Mouse (Mus musculus): Measurements from ENCODE around the gene Ophn1. TPM values are rescaled to one million over a fixed set of nuclear protein-coding genes. Genes with fewer than 3 reads are reported as not detected.

The Ophn1 gene
- 9.1 and 9.8 TPM in 2 replicates for polyA plus RNA-seq (2016; fragmentation: Nextera tagmentation; extraction: Ambion mirVana)

DNA sequence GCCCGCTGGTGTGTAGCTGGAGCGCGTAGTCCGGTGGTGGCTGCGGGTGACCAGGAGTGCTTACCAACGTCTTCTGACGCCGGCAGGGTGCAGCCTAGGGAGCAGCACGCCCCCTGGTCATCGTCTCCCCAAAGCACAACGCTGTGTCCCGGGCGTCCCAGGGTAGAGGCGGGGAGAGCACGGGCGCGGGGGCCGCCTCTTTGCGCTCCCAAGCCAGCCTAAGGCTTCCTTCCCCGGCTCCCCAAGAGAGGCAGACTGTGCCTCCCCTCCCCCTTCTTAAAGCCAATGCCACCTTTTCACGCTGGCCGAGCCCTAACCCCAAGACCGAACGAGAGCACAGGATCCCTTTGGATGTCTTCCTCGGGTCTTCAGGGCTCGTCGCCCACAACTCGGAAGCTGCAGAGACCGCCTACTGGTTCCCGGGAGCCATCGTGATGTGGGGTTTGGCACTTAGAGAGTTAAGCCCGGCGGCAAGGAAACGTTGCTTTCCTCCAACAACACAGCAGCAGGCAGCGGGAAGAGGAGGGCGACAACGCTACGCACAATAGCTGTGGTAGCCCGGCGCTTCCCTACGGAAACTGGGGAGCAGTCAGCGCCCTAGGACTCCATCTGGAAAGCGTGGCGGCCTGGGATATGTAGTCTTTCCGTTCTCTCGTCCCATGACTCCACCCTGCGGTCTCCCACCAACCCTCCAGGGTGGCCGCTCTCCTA, at the start of gene Ophn1:
Gene Ophn1, minus strand, starts transcription at position 620 of the 711 bp plus-strand sequence.
- Histone ChIP-seq H3K4me1 (no peaks in the 10 kb centered on the region), H3K27ac (peak within 1 kb of the TSS; percentile 82), H3K4me3 (peak within 1 kb of the TSS; percentile 64), H3K27me3 (ENCODE audit: insufficient read depth, poor library complexity, severe bottlenecking) (peaks cover 10% of the 10 kb centered on the region; the same call in 1 of the 2 replicates), H3K36me3 (no peaks in the 10 kb centered on the region), H3K9me3 (no peaks in the 10 kb centered on the region)
- 8% methylated on average over 46 of the region's 48 CpGs for WGBS
- peak; percentile 84 for DNase-seq (ENCODE audit: low spot score)

GRCm38 (mm10) chrX:98937555-98938294, 46.9 kb upstream of the Ophn1 start:
- Histone ChIP-seq H3K27me3 (ENCODE audit: insufficient read depth, poor library complexity, severe bottlenecking) (peaks cover 12% of the 10 kb centered on the region; the same call in 1 of the 2 replicates), H3K27ac (peak overlapping the region; percentile 89), H3K9me3 (no peaks in the 10 kb centered on the region), H3K4me1 (no peaks in the 10 kb centered on the region), H3K36me3 (no peaks in the 10 kb centered on the region), H3K4me3 (peak overlapping the region; percentile 68)
- peak; percentile 95 for DNase-seq (ENCODE audit: low spot score)
- 15% methylated on average over 57 of the region's 57 CpGs for WGBS

GRCm38 (mm10) chrX:98936707-98937554, 46.1 kb upstream of the Ophn1 start:
- Histone ChIP-seq H3K4me1 (no peaks in the 10 kb centered on the region), H3K4me3 (peak overlapping the region; percentile 68), H3K27me3 (ENCODE audit: insufficient read depth, poor library complexity, severe bottlenecking) (peaks cover 12% of the 10 kb centered on the region; the same call in 1 of the 2 replicates), H3K27ac (peak overlapping the region; percentile 89), H3K36me3 (no peaks in the 10 kb centered on the region), H3K9me3 (no peaks in the 10 kb centered on the region)
- 21% methylated on average over 66 of the region's 66 CpGs for WGBS
- DNase-seq (ENCODE audit: low spot score), result peak; percentile 96

DNA sequence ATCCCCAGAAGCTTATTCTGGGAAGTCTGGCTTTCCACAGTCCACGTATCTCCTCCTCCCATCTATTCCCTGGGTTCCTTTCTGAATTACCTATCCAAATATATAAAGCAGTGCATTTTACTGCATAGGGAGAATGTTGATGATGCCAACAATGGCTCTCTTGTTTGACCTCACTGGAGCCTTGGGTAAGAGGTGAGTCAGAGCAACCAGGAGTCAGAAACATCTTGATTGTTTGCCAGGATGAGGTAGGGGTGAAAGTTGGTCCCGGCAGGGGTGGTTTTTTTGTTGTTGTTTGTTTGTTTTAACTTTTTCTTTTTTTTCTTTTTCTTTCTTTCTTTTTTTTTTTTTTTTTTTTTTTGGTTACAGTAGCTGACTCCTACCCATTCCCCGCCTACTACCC, 45.3 kb upstream of the Ophn1 start, which contains the start of gene Yipf6:
Gene Yipf6, plus strand, starts transcription at position 216 of the 400 bp plus-strand sequence.
- H3K4me3 ChIP-seq, result peak within 1 kb of the TSS; percentile 68
- no peaks in the 10 kb centered on the region for H3K36me3 ChIP-seq
- no peak for DNase-seq (ENCODE audit: low spot score)
- no peaks in the 10 kb centered on the region for H3K4me1 ChIP-seq
- H3K9me3 ChIP-seq, result no peaks in the 10 kb centered on the region
- WGBS, result 57% methylated on average over 3 of the region's 3 CpGs
- H3K27ac ChIP-seq, result peak within 1 kb of the TSS; percentile 89
- H3K27me3 ChIP-seq (ENCODE audit: insufficient read depth, poor library complexity, severe bottlenecking), result peaks cover 12% of the 10 kb centered on the region; the same call in 1 of the 2 replicates

DNA sequence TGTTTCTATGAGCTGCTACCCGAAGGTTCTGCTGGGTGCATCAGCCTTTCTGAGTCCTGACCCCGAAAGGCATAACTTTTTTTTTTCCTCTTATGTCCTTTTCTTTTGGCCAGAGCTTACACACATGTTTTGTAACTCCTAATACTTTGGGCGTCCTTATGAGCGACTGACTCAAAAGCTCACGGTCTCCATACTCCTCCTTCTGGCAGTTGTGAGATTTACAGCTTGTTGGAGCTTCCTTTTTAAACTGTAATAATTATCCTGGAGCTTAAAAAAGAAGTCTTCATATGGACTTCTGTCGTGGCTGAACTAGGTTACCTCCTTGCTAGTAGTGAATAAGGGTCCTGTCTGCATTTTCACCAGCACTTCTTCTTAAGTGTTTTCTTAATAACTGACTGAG, 28.6 kb upstream of the Ophn1 start:
- no peaks in the 10 kb centered on the region for H3K36me3 ChIP-seq
- WGBS, result 20% methylated on average over 6 of the region's 6 CpGs
- no peaks in the 10 kb centered on the region for H3K4me1 ChIP-seq
- H3K4me3 ChIP-seq, result no peak overlapping the region
- no peak overlapping the region for H3K27ac ChIP-seq
- DNase-seq (ENCODE audit: low spot score), result no peak
- H3K27me3 ChIP-seq (ENCODE audit: insufficient read depth, poor library complexity, severe bottlenecking), result no peaks in the 10 kb centered on the region
- H3K9me3 ChIP-seq, result no peaks in the 10 kb centered on the region

DNA sequence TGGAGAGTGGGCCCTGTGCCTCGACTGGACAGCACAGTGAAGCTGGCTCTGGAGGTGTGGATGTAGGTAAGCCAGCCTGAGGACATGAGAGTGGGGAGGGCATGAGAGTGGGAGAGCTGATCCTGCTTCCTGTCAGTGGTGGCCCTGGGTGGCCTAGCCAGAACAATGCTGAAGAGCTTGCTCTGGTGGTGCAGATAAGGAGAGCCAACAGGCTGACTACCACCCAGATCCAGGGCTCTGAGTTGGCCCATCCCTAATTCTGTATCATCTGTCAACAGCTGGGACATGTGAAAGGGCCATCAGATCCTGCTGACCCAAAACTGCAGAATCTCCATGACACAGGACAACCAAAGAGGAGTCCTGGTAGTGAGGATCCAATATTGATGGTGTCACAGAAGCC, 18.1 kb upstream of the Ophn1 start:
- no peak for DNase-seq (ENCODE audit: low spot score)

GRCm38 (mm10) chrX:98904226-98904625, 13.4 kb upstream of the Ophn1 start:
- no peak overlapping the region for H3K4me3 ChIP-seq
- DNase-seq (ENCODE audit: low spot score), result no peak
- H3K4me1 ChIP-seq, result no peaks in the 10 kb centered on the region
- no peaks in the 10 kb centered on the region for H3K9me3 ChIP-seq
- no peaks in the 10 kb centered on the region for H3K27me3 ChIP-seq (ENCODE audit: insufficient read depth, poor library complexity, severe bottlenecking)
- no peak overlapping the region for H3K27ac ChIP-seq
- no peaks in the 10 kb centered on the region for H3K36me3 ChIP-seq
- WGBS, result 79% methylated on average over 6 of the region's 6 CpGs

More for the DNA sequence above, 18.1 kb upstream of the Ophn1 start:
- no peaks in the 10 kb centered on the region for H3K27me3 ChIP-seq (ENCODE audit: insufficient read depth, poor library complexity, severe bottlenecking)
- no peaks in the 10 kb centered on the region for H3K36me3 ChIP-seq
- WGBS, result 44% methylated on average over 1 of the region's 1 CpGs
- no peak overlapping the region for H3K4me3 ChIP-seq
- H3K9me3 ChIP-seq, result no peaks in the 10 kb centered on the region
- H3K4me1 ChIP-seq, result no peaks in the 10 kb centered on the region
- H3K27ac ChIP-seq, result no peak overlapping the region

- DNase-seq (ENCODE audit: low spot score), result no peak
Measured at GRCm38 (mm10) chrX:98898307-98898706, 7.5 kb upstream of the Ophn1 start.

GRCm38 (mm10) chrX:98890072-98890405, 786 bp downstream of the Ophn1 start:
- H3K36me3 ChIP-seq, result no peaks in the 10 kb centered on the region
- peak overlapping the region; percentile 82; the same call in 1 of the 2 replicates for H3K27ac ChIP-seq
- peak; percentile 75 for DNase-seq (ENCODE audit: low spot score)
- WGBS, result 15% methylated on average over 14 of the region's 14 CpGs
- H3K4me3 ChIP-seq, result peak overlapping the region; percentile 64
- H3K9me3 ChIP-seq, result no peaks in the 10 kb centered on the region
- no peaks in the 10 kb centered on the region for H3K4me1 ChIP-seq
- peaks cover 10% of the 10 kb centered on the region; the same call in 1 of the 2 replicates for H3K27me3 ChIP-seq (ENCODE audit: insufficient read depth, poor library complexity, severe bottlenecking)

More at GRCm38 (mm10) chrX:98898307-98898706, 7.5 kb upstream of the Ophn1 start:
- Histone ChIP-seq H3K27ac (no peak overlapping the region), H3K36me3 (no peaks in the 10 kb centered on the region), H3K9me3 (no peaks in the 10 kb centered on the region), H3K4me3 (no peak overlapping the region), H3K4me1 (no peaks in the 10 kb centered on the region), H3K27me3 (ENCODE audit: insufficient read depth, poor library complexity, severe bottlenecking) (no peaks in the 10 kb centered on the region)
- WGBS, result 74% methylated on average over 3 of the region's 3 CpGs

- H3K9me3 ChIP-seq, result no peaks in the 10 kb centered on the region
- 73% methylated on average over 2 of the region's 2 CpGs for WGBS
- no peaks in the 10 kb centered on the region for H3K4me1 ChIP-seq
- H3K36me3 ChIP-seq, result no peaks in the 10 kb centered on the region
- no peaks in the 10 kb centered on the region for H3K27me3 ChIP-seq (ENCODE audit: insufficient read depth, poor library complexity, severe bottlenecking)
- DNase-seq (ENCODE audit: low spot score), result no peak
- no peak overlapping the region for H3K4me3 ChIP-seq
- H3K27ac ChIP-seq, result no peak overlapping the region
Measured at GRCm38 (mm10) chrX:98881983-98882382, 8.8 kb downstream of the Ophn1 start.

GRCm38 (mm10) chrX:98881085-98881484, 9.7 kb downstream of the Ophn1 start:
- no peaks in the 10 kb centered on the region for H3K27me3 ChIP-seq (ENCODE audit: insufficient read depth, poor library complexity, severe bottlenecking)
- WGBS, result 84% methylated on average over 2 of the region's 2 CpGs

DNA sequence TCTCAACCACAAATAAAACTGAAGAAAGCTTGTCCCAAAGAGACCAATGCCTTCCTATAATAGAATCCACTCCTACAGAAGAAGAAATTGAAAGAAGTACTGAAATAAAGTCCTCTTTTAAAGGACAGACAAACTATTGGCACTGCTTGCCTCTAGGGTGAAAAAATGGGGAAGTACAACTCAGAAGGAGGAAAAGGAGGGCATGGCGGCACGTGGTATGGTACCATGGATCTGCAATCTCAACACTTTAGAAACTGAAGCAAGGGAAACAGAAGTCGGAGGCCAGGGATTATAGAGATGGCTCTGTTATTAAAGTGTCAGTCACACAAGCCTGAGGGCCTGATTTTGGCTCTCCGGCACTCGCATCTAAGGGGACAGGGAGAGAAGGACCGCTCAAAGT, 10.5 kb downstream of the Ophn1 start:
- no peaks in the 10 kb centered on the region for H3K4me1 ChIP-seq
- H3K27ac ChIP-seq, result no peak overlapping the region
- no peaks in the 10 kb centered on the region for H3K36me3 ChIP-seq
- H3K27me3 ChIP-seq (ENCODE audit: insufficient read depth, poor library complexity, severe bottlenecking), result no peaks in the 10 kb centered on the region
- 91% methylated on average over 6 of the region's 6 CpGs for WGBS
- H3K4me3 ChIP-seq, result no peak overlapping the region
- H3K9me3 ChIP-seq, result no peaks in the 10 kb centered on the region
- DNase-seq (ENCODE audit: low spot score), result no peak

More at GRCm38 (mm10) chrX:98881085-98881484, 9.7 kb downstream of the Ophn1 start:
- no peaks in the 10 kb centered on the region for H3K4me1 ChIP-seq
- no peak for DNase-seq (ENCODE audit: low spot score)
- H3K36me3 ChIP-seq, result no peaks in the 10 kb centered on the region
- H3K27ac ChIP-seq, result no peak overlapping the region
- H3K9me3 ChIP-seq, result no peaks in the 10 kb centered on the region
- H3K4me3 ChIP-seq, result no peak overlapping the region
